8 mouse cellular contexts compared by ENCODE assay signal in the genomic region with DNA sequence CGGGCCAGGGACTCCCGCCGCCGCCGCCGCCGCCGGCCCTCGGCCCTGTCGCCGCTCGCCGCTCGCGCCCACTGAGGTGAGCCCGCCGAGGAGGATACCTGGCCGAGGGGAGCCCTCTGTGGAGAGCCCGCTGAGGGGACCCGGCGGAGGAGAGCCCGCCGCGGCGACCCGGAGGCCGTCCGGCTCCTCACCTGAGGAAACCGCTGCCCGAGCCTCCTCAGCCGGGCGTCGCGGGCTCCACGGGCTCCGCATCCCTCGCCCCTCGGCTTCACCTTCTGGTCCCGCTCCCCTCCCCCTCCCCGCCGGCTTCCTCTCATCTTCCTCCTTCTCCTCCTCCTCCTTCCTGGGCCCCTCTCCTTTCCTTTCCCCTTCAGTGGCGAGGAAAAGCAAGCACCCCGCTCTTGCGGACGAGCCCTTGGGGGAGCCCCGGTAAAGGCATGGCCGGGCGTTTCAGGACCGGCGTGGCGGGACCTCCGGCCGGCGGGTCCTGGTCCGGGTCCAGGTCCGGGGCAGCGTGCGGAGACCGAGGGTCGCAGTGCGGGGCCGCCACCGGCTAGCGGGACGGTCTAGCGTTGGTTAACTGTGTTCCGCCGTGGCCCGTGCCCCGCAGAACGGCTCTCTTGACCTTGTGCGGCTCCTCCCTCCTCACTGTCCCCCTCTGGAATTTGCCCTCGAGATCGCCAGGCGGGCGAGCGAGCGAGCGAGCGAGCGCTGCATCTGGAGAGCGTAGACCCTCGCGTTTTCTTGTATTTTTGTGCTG. TPM values are rescaled to one million over a fixed set of nuclear protein-coding genes. Genes with fewer than 3 reads are reported as not detected.
DNase-seq lines count a peak whose midpoint lies in the region; ATAC-seq and TF ChIP-seq lines count a peak whose summit lies in the region.

No protein-coding gene starts in this region.

- TF ChIP-seq EP300 in CH12.LX (IDR thresholded peaks at IDR 0.05; ENCODE audit: low read length): no peak
- no peak for TF ChIP-seq EP300 in heart, postnatal 0 days (IDR thresholded peaks at IDR 0.05; ENCODE audit: low read depth)

- peak overlapping the region; percentile 94 for H3K9ac ChIP-seq in CH12.LX (ENCODE audit: insufficient read depth, low read depth)
- H3K9ac ChIP-seq in embryonic facial prominence, embryonic 13.5 days: peak overlapping the region; percentile 95
- peak overlapping the region; percentile 95 for H3K9ac ChIP-seq in heart, postnatal 0 days (replicated peaks; ENCODE audit: low read depth, low read length)
- H3K9ac ChIP-seq in lung, embryonic 16.5 days (ENCODE audit: low read length): peak overlapping the region; percentile 95

- ATAC-seq in embryonic facial prominence, embryonic 13.5 days (ENCODE audit: insufficient number of reproducible peaks, insufficient read depth, low FRiP score, low TSS enrichment, low read depth): peak; percentile 65
- peak; percentile 67 for ATAC-seq in heart, postnatal 0 days (ENCODE audit: insufficient read depth, low read depth)
- peak; percentile 52 for ATAC-seq in lung, embryonic 16.5 days (ENCODE audit: low read depth)

- H3K4me3 ChIP-seq in CH12.LX (replicated peaks in 1 of 3; ENCODE audit: low read depth in 2 of 3, low read length in 2 of 3, poor library complexity in 1 of 3): peak overlapping the region; percentile 72 to 87 (median 85)
- H3K4me3 ChIP-seq in embryonic facial prominence, embryonic 13.5 days: peak overlapping the region; percentile 95
- peak overlapping the region; percentile 96 for H3K4me3 ChIP-seq in heart, postnatal 0 days (ENCODE audit: low read depth, low read length)
- peak overlapping the region; percentile 63 for H3K4me3 ChIP-seq in lung, embryonic 16.5 days (ENCODE audit: low read length)

- peak overlapping the region; percentile 79 for H3K4me2 ChIP-seq in CH12.LX (ENCODE audit: insufficient read depth, low read depth, poor library complexity, severe bottlenecking)
- H3K4me2 ChIP-seq in embryonic facial prominence, embryonic 13.5 days: peak overlapping the region; percentile 85
- peak overlapping the region; percentile 96 for H3K4me2 ChIP-seq in heart, postnatal 0 days (ENCODE audit: low read depth, low read length)
- H3K4me2 ChIP-seq in lung, embryonic 16.5 days (ENCODE audit: low read depth, low read length): peak overlapping the region; percentile 64

- H3K79me2 ChIP-seq in CH12.LX (replicated peaks; ENCODE audit: control insufficient read depth, extremely low read depth, insufficient read depth, poor library complexity, severe bottlenecking): peaks cover 28% of the 10 kb centered on the region

- under 1% methylated on average over 65 of the region's 84 CpGs for WGBS in embryonic facial prominence, embryonic 13.5 days
- WGBS in heart, postnatal 0 days: under 1% methylated on average over 83 of the region's 84 CpGs
- under 1% methylated on average over 81 of the region's 84 CpGs for WGBS in lung, embryonic 16.5 days

- in situ Hi-C loops in CH12.LX (cut with MboI; ENCODE audit: low pct_ligation_motif_present, low pct_unique_long_range_greater_than_20kb, low sequenced_read_pairs): loop anchor here (25.0 kb wide), 1 partner anchor 106 kb away; no protein-coding TSS in a partner anchor

- dilution Hi-C loops in CH12.LX (cut with MboI; ENCODE audit: extremely low pct_ligation_motif_present, extremely low pct_unique_long_range_greater_than_20kb, low sequenced_read_pairs): no loop called here

- DNase-seq in CH12.LX (ENCODE audit: extremely low read depth): no peak
- peak; percentile 72 for DNase-seq in adrenal gland, postnatal 10 days
- peak; percentile 39 for DNase-seq in heart, postnatal 0 days (ENCODE audit: low spot score)
- peak; percentile 70 to 80 for DNase-seq in kidney, postnatal 36 days
- DNase-seq in ovary, postnatal 10 days (ENCODE audit: low spot score): peak; percentile 26
- peak; percentile 37 for DNase-seq in urinary bladder, postnatal 25 days (ENCODE audit: low spot score)

- TF ChIP-seq CTCF in CH12.LX (conservative IDR thresholded peaks at IDR 0.05 in 1 of 2, IDR thresholded peaks at IDR 0.05 in 1 of 2; ENCODE audit: low read depth in 2 of 2, low read length in 2 of 2): no peak
- no peak for TF ChIP-seq CTCF in heart, postnatal 0 days (IDR thresholded peaks at IDR 0.05; ENCODE audit: low read depth)

- H3K27me3 ChIP-seq in CH12.LX (replicated peaks): no peaks in the 10 kb centered on the region
- no peaks in the 10 kb centered on the region for H3K27me3 ChIP-seq in embryonic facial prominence, embryonic 13.5 days
- no peaks in the 10 kb centered on the region for H3K27me3 ChIP-seq in heart, postnatal 0 days (ENCODE audit: control insufficient read depth, insufficient read depth, low read length)
- H3K27me3 ChIP-seq in lung, embryonic 16.5 days (ENCODE audit: control insufficient read depth, insufficient read depth, low read depth, low read length): no peaks in the 10 kb centered on the region

- H3K36me3 ChIP-seq in CH12.LX (replicated peaks in 1 of 2; ENCODE audit: control insufficient read depth in 1 of 2, insufficient read depth in 1 of 2, low read length in 1 of 2): peaks cover 3 to 34% of the 10 kb centered on the region in 2 experiments
- peaks cover 16% of the 10 kb centered on the region for H3K36me3 ChIP-seq in embryonic facial prominence, embryonic 13.5 days
- H3K36me3 ChIP-seq in heart, postnatal 0 days (replicated peaks; ENCODE audit: control insufficient read depth, insufficient read depth, low read length): peaks cover 4% of the 10 kb centered on the region
- H3K36me3 ChIP-seq in lung, embryonic 16.5 days (ENCODE audit: control insufficient read depth, insufficient read depth, low read length): peaks cover 4% of the 10 kb centered on the region

- H3K4me1 ChIP-seq in CH12.LX (ENCODE audit: control insufficient read depth in 1 of 2, insufficient read depth in 2 of 2): peaks cover 4 to 73% of the 10 kb centered on the region in 2 experiments; a peak in 3 of 4 replicates
- peaks cover 27% of the 10 kb centered on the region for H3K4me1 ChIP-seq in embryonic facial prominence, embryonic 13.5 days
- peaks cover 11% of the 10 kb centered on the region; the same call in 1 of the 2 replicates for H3K4me1 ChIP-seq in heart, postnatal 0 days (ENCODE audit: control insufficient read depth, insufficient read depth)
- peaks cover 10% of the 10 kb centered on the region for H3K4me1 ChIP-seq in lung, embryonic 16.5 days (replicated peaks; ENCODE audit: control insufficient read depth, insufficient read depth, low read length)

- no peaks in the 10 kb centered on the region for H3K9me3 ChIP-seq in CH12.LX (replicated peaks; ENCODE audit: low read length)
- H3K9me3 ChIP-seq in embryonic facial prominence, embryonic 13.5 days: no peaks in the 10 kb centered on the region
- no peaks in the 10 kb centered on the region for H3K9me3 ChIP-seq in heart, postnatal 0 days (replicated peaks; ENCODE audit: control insufficient read depth, low read length)
- H3K9me3 ChIP-seq in lung, embryonic 16.5 days (ENCODE audit: control insufficient read depth, low read length): no peaks in the 10 kb centered on the region

- TF ChIP-seq POLR2A in CH12.LX (IDR thresholded peaks at IDR 0.05; ENCODE audit: low read depth, low read length): no peak; the same call in 1 of the 2 replicates

- TF ChIP-seq RAD21 in CH12.LX (IDR thresholded peaks at IDR 0.05; ENCODE audit: low read depth, low read length): no peak

- peak overlapping the region; percentile 23; the same call in 1 of the 2 replicates for H3K27ac ChIP-seq in CH12.LX (ENCODE audit: insufficient read depth, low read depth)
- H3K27ac ChIP-seq in embryonic facial prominence, embryonic 13.5 days: peak overlapping the region; percentile 93
- peak overlapping the region; percentile 95 for H3K27ac ChIP-seq in heart, postnatal 0 days (ENCODE audit: low read depth)
- H3K27ac ChIP-seq in lung, embryonic 16.5 days (ENCODE audit: low read length): peak overlapping the region; percentile 84

TF ChIP-seq in CH12.LX, 34 proteins besides CTCF, POLR2A, EP300 and RAD21:
- TF ChIP-seq HCFC1 (IDR thresholded peaks at IDR 0.05; ENCODE audit: low read depth, low read length) (no peak), JUN (IDR thresholded peaks at IDR 0.05; ENCODE audit: insufficient read depth, low read depth, low read length) (no peak), NELFE (IDR thresholded peaks at IDR 0.05; ENCODE audit: low read depth, low read length) (no peak), IRF4 (IDR thresholded peaks at IDR 0.05; ENCODE audit: low read depth, low read length) (no peak), PAX5 (IDR thresholded peaks at IDR 0.05; ENCODE audit: low read length) (no peak), SMC3 (IDR thresholded peaks at IDR 0.05; ENCODE audit: low read depth, low read length) (no peak), TCF12 (IDR thresholded peaks at IDR 0.05; ENCODE audit: low read depth, low read length) (0 out of 2 replicates have a peak, but pooled peaks have one; percentile 23), MEF2A (IDR thresholded peaks at IDR 0.05; ENCODE audit: borderline replicate concordance, low read depth, low read length) (no peak), ZC3H11A (IDR thresholded peaks at IDR 0.05; ENCODE audit: low read depth, low read length) (no peak), RCOR1 (conservative IDR thresholded peaks at IDR 0.05; ENCODE audit: low read depth, low read length) (no peak), MXI1 (IDR thresholded peaks at IDR 0.05; ENCODE audit: low read depth, low read length) (peak; percentile 40; the same call in 1 of the 2 replicates), USF1 (IDR thresholded peaks at IDR 0.05; ENCODE audit: low read depth, low read length) (no peak), ZMIZ1 (IDR thresholded peaks at IDR 0.05; ENCODE audit: low read depth, low read length) (no peak), JUND (conservative IDR thresholded peaks at IDR 0.05; ENCODE audit: low read depth, low read length) (no peak), UBTF (IDR thresholded peaks at IDR 0.05; ENCODE audit: low read depth, low read length) (no peak; the same call in 1 of the 2 replicates), GABPA (IDR thresholded peaks at IDR 0.05; ENCODE audit: insufficient replicate concordance, low read depth, low read length) (no peak)

RNA-seq across cellular contexts. Expression of a gene that starts 1.1 kb away (rescaled TPM):
- 15.3 and 24.2 TPM in 2 replicates for total RNA-seq in CH12.LX (2012; rRNA removed)
- total RNA-seq in CH12.LX (2014; rRNA removed): 31.8 and 32.6 TPM in 2 replicates
- 40.0 and 47.7 TPM in 2 replicates for polyA plus RNA-seq in CH12.LX (2012; ENCODE audit: insufficient read length, low read depth)
- 10 to 100 TPM; 67.9 to 74.3 TPM for total RNA-seq in adrenal gland, postnatal 10 days (2021)
- polyA plus RNA-seq in embryonic facial prominence, embryonic 13.5 days (2015; fragmentation: Nextera tagmentation; extraction: Ambion mirVana): 19.0 and 24.3 TPM in 2 replicates
- total RNA-seq in heart, postnatal 0 days (2014; rRNA removed; ENCODE audit: low replicate concordance): 25.0 and 32.7 TPM in 2 replicates
- polyA plus RNA-seq in heart, postnatal 0 days (2015; fragmentation: Nextera tagmentation; extraction: Ambion mirVana): 31.3 and 37.5 TPM in 2 replicates
- polyA plus RNA-seq in lung, embryonic 16.5 days (2015; fragmentation: Nextera tagmentation; extraction: Ambion mirVana): 11.3 and 12.4 TPM in 2 replicates

Comparison
In these comparisons a context has a peak if more than half of its experiments do, and no peak if none do; other contexts are left out.
1. H3K27ac ChIP-seq: peak in every context shown above with its lines; median percentile 95 in heart, postnatal 0 days; 93 in embryonic facial prominence, embryonic 13.5 days; 84 in lung, embryonic 16.5 days; 23 in CH12.LX.